Mouse (Mus musculus) thymus, adult 2 months (tissue): ENCODE data around the gene Apol9b. TPM values are rescaled to one million over a fixed set of nuclear protein-coding genes. Genes with fewer than 3 reads are reported as not detected.

Experiments
- DNase-seq: peaks from one replicate; pipeline ENCODE4 v3.0.0; 2021
- H3K27ac ChIP-seq: fragments of 200-500 bp; 2 replicates; pipeline ENCODE4 v1.5.1; 2012; ENCODE audit warnings: low read length, control low read depth; ENCODE audit not compliant: control insufficient read depth, insufficient read depth
- H3K27me3 ChIP-seq: fragments of 200-500 bp; 2 replicates; pipeline ENCODE4 v1.6.1; 2012; ENCODE audit warnings: mild to moderate bottlenecking, low read length, moderate library complexity, mixed read lengths; ENCODE audit not compliant: control insufficient read depth, insufficient read depth
- H3K36me3 ChIP-seq: fragments of 200-500 bp; 2 replicates; pipeline ENCODE4 v1.6.1; 2012; ENCODE audit warnings: mild to moderate bottlenecking, low read length, moderate library complexity; ENCODE audit not compliant: control insufficient read depth, insufficient read depth
- H3K4me1 ChIP-seq: fragments of 200-500 bp; replicated peaks from 2 replicates; pipeline ENCODE4 v1.6.1; 2012; ENCODE audit warnings: low read length; ENCODE audit not compliant: control insufficient read depth, insufficient read depth
- H3K4me3 ChIP-seq: fragments of 200-500 bp; 2 replicates; pipeline ENCODE4 v1.5.1; 2012; ENCODE audit warnings: mild to moderate bottlenecking, low read length, control low read depth, moderate library complexity; ENCODE audit not compliant: control insufficient read depth, insufficient read depth
- CTCF ChIP-seq: fragments of 200-500 bp; IDR thresholded peaks from 2 replicates; pipeline ENCODE4 v1.5.1; 2012; ENCODE audit warnings: mild to moderate bottlenecking, control low read depth, low read length, moderate library complexity, borderline replicate concordance; ENCODE audit not compliant: control insufficient read depth, poor library complexity, insufficient read depth; ENCODE audit errors: extremely low read depth
- POLR2A ChIP-seq: fragments of 200-500 bp; IDR thresholded peaks from 2 replicates; pipeline ENCODE4 v1.6.1; 2012; ENCODE audit warnings: mild to moderate bottlenecking, low read length, control low read depth, moderate library complexity; ENCODE audit not compliant: control insufficient read depth, poor library complexity, insufficient read depth; ENCODE audit errors: extremely low read depth
- WGBS: fragments of 180-500 bp; shearing (Covaris S2); methylation state at CpG from one replicate; pipeline ENCODE4 v1.1.7; 2018; 5-methylcytosine and 5-hydroxymethylcytosine counted together
- polyA plus RNA-seq: library from polyadenylated mRNA; depleted of rRNA; stranded (reverse); fragments of >200 nt; gene quantifications from 2 replicates; pipeline ENCODE4 v1.2.3, GENCODE M21; 2012

The Apol9b gene
- polyA plus RNA-seq, 1 experiment = 8.1 TPM

DNA sequence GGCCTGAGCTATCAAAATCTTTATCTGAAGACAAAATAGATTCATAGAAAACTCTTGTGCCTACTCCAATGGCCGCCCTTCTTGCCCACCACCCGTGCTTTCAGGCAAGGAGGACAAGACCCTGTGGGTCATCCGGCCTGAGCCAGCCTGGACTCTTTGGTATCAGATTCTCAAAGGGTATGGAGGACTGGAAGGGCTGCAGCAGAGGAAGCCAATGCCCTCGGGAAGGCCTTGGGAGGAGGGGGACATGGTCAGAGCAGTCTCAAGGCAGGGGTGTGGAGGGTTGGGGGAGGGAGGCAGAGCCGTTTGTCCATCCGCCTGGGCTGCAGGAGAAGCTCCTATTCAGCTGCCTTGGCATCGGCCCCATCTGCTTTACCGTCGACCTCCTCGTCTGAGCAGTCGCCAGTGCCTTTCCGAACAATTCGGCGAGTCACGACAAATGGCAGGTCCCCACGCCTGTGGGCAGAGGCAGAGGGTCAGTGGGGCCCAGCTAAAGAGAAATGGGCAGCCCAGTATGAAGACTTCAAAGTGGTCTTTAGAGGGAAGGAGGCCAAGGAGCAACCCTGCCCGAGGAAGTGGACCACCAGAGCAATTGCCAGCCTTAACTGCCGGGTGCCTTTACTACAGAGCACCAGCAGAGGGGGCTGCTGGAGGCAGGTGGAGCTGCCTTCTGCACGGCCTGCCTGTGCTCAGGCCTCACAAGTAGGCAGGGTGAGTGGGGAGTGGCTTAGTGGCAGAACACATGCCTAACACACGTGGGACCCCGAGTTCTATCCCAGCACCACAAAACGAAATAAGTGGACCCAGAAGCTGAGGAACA is 32.9 kb downstream of the Apol9b start:
- DNase-seq = peak; percentile 59
- 79% methylated on average over 22 of the region's 22 CpGs for WGBS
- peaks cover 67% of the 10 kb centered on the region for H3K36me3 ChIP-seq
- H3K27me3 ChIP-seq = no peaks in the 10 kb centered on the region
- TF ChIP-seq CTCF (peak; percentile 80), POLR2A (no peak)
- H3K4me3 ChIP-seq = no peak overlapping the region
- H3K4me1 ChIP-seq = no peaks in the 10 kb centered on the region
- no peak overlapping the region for H3K27ac ChIP-seq

DNA sequence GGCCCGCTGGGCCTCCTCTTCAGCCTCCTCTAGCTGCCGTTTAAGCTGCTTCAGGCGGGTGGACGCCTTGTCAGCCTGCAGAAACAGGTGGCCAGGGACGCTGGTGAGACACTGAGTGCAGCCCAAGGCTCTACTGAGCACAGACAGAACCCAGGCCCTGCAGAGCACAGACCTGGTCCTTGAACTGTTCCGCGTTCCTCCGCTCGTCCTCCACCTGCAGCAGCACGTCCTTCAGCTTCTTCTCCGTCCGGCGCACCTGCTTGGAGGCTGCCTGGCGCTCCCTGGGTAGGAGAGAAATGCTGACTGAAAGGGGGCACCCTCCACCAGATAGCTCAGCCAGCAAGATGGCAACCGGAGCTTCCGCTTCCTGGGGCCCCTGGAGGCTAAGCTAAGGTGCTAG is 34.2 kb downstream of the Apol9b start:
- 96% methylated on average over 16 of the region's 16 CpGs for WGBS
- TF ChIP-seq POLR2A (no peak), CTCF (no peak)
- no peak overlapping the region for H3K27ac ChIP-seq
- H3K4me3 ChIP-seq = no peak overlapping the region
- peaks cover 79% of the 10 kb centered on the region for H3K36me3 ChIP-seq
- no peaks in the 10 kb centered on the region for H3K4me1 ChIP-seq
- H3K27me3 ChIP-seq = no peaks in the 10 kb centered on the region
- no peak for DNase-seq

DNA sequence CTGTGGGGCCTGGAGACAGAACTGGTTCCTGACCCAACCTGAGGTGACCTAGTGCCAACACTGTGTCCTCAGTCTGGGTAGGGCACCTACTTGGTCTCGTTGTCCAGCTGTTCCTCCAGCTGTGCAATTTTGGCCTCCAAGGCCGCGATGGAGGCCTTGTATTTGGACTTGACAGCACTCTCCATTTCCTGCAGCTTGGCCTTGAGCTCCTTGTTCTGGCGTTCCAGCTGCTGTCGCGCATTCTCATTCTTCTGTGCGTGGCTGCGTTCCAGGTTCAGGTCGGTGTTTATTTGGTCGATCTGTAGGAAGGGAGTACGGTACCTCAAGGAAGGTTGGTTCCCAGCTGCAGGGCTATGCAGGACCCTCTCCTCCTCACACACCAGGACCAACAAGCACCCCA is 34.9 kb downstream of the Apol9b start:
- Histone ChIP-seq H3K36me3 (peaks cover 86% of the 10 kb centered on the region), H3K27ac (no peak overlapping the region), H3K27me3 (no peaks in the 10 kb centered on the region), H3K4me3 (no peak overlapping the region), H3K4me1 (no peaks in the 10 kb centered on the region)
- WGBS = 93% methylated on average over 11 of the region's 11 CpGs
- TF ChIP-seq CTCF (no peak), POLR2A (no peak)
- no peak for DNase-seq

DNA sequence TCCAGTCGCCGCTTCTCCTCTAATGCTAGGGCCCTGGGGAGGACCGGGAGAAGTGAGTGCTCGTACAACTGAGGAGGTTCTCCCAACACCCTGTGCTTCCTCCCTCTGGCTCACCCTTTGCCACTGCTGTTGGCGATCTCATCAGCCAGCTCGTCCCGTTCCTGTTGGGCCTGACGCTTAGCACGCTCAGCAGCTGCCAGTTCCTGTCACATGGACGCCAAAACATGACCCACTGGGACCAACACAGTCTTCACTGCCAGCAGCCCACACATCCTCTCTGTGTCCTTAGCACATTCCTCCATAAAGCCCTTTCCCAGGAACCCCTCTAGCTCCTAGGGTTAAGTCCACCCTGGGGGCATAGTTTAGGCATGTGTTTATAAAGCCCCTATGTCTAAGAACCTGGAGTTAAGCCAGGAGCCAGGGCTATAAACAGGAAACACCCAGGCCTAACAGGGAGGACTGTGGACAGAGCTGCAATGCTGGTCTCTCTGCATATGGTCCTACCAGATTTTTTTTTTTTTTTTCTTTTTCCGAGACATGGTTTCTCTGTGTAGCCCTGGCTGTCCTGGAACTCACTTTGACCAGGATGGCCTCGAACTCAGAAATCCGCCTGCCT is 35.7 kb downstream of the Apol9b start:
- H3K27ac ChIP-seq = no peak overlapping the region
- TF ChIP-seq POLR2A = no peak
- no peak for TF ChIP-seq CTCF
- peaks cover 94% of the 10 kb centered on the region for H3K36me3 ChIP-seq
- H3K4me1 ChIP-seq = no peaks in the 10 kb centered on the region
- 91% methylated on average over 13 of the region's 13 CpGs for WGBS
- H3K4me3 ChIP-seq = no peak overlapping the region
- DNase-seq = no peak
- no peaks in the 10 kb centered on the region for H3K27me3 ChIP-seq

DNA sequence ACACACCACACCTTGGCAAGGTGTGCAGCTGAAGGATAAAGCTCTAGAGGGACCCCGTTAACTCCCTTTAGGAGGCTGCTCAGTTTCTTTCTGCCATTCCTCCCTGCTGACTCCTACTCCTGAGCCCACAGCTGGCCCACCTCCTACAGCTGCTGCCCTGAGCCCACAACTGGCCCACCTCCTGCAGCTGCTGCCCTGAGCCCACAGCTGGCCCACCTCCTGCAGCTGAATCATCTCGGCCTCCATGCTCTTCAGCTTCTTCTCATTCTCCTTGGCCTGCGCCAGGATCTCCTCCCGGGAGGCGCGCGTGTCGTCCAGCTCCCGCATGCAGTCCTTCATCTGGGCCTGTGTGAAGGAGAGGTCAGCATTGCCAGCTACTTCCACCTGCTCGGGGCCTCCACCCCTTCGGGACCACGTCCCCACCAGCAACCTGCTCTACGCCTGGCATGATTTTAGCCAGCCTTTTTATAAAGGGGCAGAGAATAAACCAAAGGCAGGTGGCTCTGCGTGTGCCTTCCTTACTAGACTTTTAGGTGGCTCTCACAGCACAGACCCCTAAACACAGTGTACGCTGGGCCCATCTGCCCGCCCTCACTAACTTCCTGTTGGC is 36.8 kb downstream of the Apol9b start:
- H3K36me3 ChIP-seq = peaks cover 99% of the 10 kb centered on the region
- H3K4me1 ChIP-seq = no peaks in the 10 kb centered on the region
- WGBS = 94% methylated on average over 16 of the region's 16 CpGs
- no peak overlapping the region for H3K27ac ChIP-seq
- H3K4me3 ChIP-seq = no peak overlapping the region
- TF ChIP-seq POLR2A (no peak), CTCF (no peak)
- no peaks in the 10 kb centered on the region for H3K27me3 ChIP-seq
- no peak for DNase-seq

DNA sequence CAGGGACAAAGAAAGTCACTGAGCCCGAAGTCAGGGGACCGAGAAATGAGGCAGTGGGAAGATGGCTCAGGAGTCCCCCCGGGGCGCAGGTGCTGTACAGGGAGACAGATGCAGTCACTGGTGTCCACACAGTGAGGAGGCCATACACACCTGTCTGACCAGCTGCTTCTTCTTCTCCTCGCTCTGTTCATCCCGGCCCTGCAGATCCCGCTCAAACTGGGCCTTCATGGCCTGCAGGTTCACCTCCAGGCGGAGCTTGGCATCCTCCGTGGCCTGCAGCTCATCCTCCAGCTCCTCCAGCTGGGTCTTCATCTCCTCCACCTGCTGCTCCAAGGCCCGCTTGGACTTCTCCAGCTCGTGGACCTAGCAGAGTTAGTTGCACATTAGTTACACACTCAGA is 38.1 kb downstream of the Apol9b start:
- no peak for TF ChIP-seq CTCF
- TF ChIP-seq POLR2A = no peak
- H3K27me3 ChIP-seq = no peaks in the 10 kb centered on the region
- H3K36me3 ChIP-seq = peaks cover 99% of the 10 kb centered on the region

DNA sequence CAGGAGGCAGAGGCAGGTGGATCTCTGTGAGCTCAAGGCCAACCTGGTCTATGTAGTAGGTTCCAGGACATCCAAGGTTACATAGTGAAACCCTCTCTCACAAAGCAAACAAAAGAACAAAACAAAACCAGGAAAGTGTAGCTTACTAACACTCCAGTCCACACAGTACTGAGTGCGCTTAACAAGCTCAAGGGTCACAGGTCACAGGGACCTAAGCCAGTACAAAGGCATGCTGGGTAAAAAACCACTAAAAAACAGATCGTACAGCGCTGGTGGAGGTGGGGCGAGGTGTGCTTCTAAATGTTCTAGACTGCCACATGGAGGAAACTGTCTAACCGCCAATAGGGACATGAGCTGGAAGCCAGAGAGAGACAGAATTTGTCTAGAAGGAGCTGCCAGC is 41.5 kb downstream of the Apol9b start:
- TF ChIP-seq CTCF (no peak), POLR2A (no peak)
- H3K27me3 ChIP-seq = no peaks in the 10 kb centered on the region
- no peak overlapping the region for H3K27ac ChIP-seq
- no peak for DNase-seq
- no peaks in the 10 kb centered on the region for H3K4me1 ChIP-seq
- no peak overlapping the region for H3K4me3 ChIP-seq
- peaks cover 97% of the 10 kb centered on the region for H3K36me3 ChIP-seq
- WGBS = 94% methylated on average over 5 of the region's 5 CpGs

More for the DNA sequence above, 38.1 kb downstream of the Apol9b start:
- Histone ChIP-seq H3K4me1 (no peaks in the 10 kb centered on the region), H3K4me3 (no peak overlapping the region), H3K27ac (no peak overlapping the region)
- WGBS = 96% methylated on average over 11 of the region's 11 CpGs
- DNase-seq = no peak
